Mouse (Mus musculus) olfactory bulb, adult 2 months (tissue): ENCODE measurements at regions not wholly inside any gene's neighbourhood (a gene's known extent, or its start where the extent isn't known, plus 50 kb on each side); places are given as distances from the start of the nearest gene placed in this dataset.

Source experiments
- CTCF ChIP-seq: fragments of 200-500 bp; IDR thresholded peaks from 2 replicates; pipeline ENCODE4 v1.5.1; 2012; ENCODE audit warnings: low read depth, mild to moderate bottlenecking, low read length, moderate library complexity; ENCODE audit not compliant: insufficient read depth
- POLR2A ChIP-seq: fragments of 200-500 bp; IDR thresholded peaks from 2 replicates; pipeline ENCODE4 v1.6.1; 2012; ENCODE audit warnings: mild to moderate bottlenecking, low read depth, low read length, moderate library complexity; ENCODE audit not compliant: insufficient read depth

DNA sequence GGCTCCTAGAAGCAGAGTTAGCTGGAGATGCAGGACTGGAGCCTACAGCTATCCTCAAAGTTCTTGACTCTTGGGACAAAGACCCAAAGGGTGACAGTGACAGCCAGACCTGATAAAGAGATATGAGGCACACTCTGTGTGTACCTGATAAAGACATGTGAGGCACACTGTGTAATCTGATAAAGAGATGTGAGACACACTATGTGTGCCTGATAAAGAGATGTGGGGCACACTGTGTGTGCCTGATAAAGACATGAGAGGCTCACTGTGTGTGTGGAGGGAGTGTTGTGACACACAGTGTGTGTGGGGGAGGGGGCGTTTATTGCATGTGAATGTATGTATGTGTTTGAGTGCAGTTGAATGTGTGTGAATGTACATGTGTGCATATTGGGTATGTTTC lies 97.8 kb upstream of the Habp2 start:
- TF ChIP-seq POLR2A = no peak
- no peak for TF ChIP-seq CTCF
